Mouse (Mus musculus): Measurements from ENCODE around the gene Zglp1. TPM values are rescaled to one million over a fixed set of nuclear protein-coding genes. Genes with fewer than 3 reads are reported as not detected.

Zglp1 gene
- total and polyA plus RNA-seq, 2 experiments from 2014 or later, result not detected

GRCm38 (mm10) chr9:21083324-21083723 is 16.4 kb upstream of the Zglp1 start:
- H3K9me3 ChIP-seq (replicated peaks; ENCODE audit: control insufficient read depth, low read length), result no peaks in the 10 kb centered on the region
- no peak overlapping the region for H3K4me2 ChIP-seq (ENCODE audit: low read depth, low read length)
- no peak overlapping the region for H3K4me3 ChIP-seq (ENCODE audit: low read depth, low read length)
- no peak overlapping the region for H3K27ac ChIP-seq (ENCODE audit: low read depth)
- H3K27me3 ChIP-seq (ENCODE audit: control insufficient read depth, insufficient read depth, low read length), result no peaks in the 10 kb centered on the region
- ATAC-seq (ENCODE audit: insufficient read depth, low read depth), result 0 out of 2 replicates have a peak, but pooled peaks have one; percentile 5
- 28% methylated on average over 3 of the region's 3 CpGs for WGBS
- TF ChIP-seq CTCF (IDR thresholded peaks at IDR 0.05; ENCODE audit: low read depth) (no peak), EP300 (IDR thresholded peaks at IDR 0.05; ENCODE audit: low read depth) (no peak)
- peaks cover 91% of the 10 kb centered on the region for H3K36me3 ChIP-seq (replicated peaks; ENCODE audit: control insufficient read depth, insufficient read depth, low read length)
- H3K9ac ChIP-seq (replicated peaks; ENCODE audit: low read depth, low read length), result no peak overlapping the region
- peaks cover 8% of the 10 kb centered on the region for H3K4me1 ChIP-seq (ENCODE audit: control insufficient read depth, insufficient read depth)
- DNase-seq (ENCODE audit: low spot score), result no peak

- H3K9ac ChIP-seq (replicated peaks; ENCODE audit: low read depth, low read length), result no peak overlapping the region
- H3K36me3 ChIP-seq (replicated peaks; ENCODE audit: control insufficient read depth, insufficient read depth, low read length), result peaks cover 94% of the 10 kb centered on the region
- H3K27me3 ChIP-seq (ENCODE audit: control insufficient read depth, insufficient read depth, low read length), result no peaks in the 10 kb centered on the region
- DNase-seq (ENCODE audit: low spot score) (no peak), ATAC-seq (ENCODE audit: insufficient read depth, low read depth) (no peak)
- no peak overlapping the region for H3K27ac ChIP-seq (ENCODE audit: low read depth)
- H3K9me3 ChIP-seq (replicated peaks; ENCODE audit: control insufficient read depth, low read length), result no peaks in the 10 kb centered on the region
- TF ChIP-seq EP300 (IDR thresholded peaks at IDR 0.05; ENCODE audit: low read depth) (no peak), CTCF (IDR thresholded peaks at IDR 0.05; ENCODE audit: low read depth) (no peak)
- 64% methylated on average over 9 of the region's 9 CpGs for WGBS
- H3K4me3 ChIP-seq (ENCODE audit: low read depth, low read length), result no peak overlapping the region
- H3K4me1 ChIP-seq (ENCODE audit: control insufficient read depth, insufficient read depth), result peaks cover 8% of the 10 kb centered on the region
- H3K4me2 ChIP-seq (ENCODE audit: low read depth, low read length), result no peak overlapping the region
Measured at GRCm38 (mm10) chr9:21081127-21081526, 14.2 kb upstream of the Zglp1 start.

GRCm38 (mm10) chr9:21075625-21076024 is 8.7 kb upstream of the Zglp1 start:
- no peak overlapping the region for H3K4me3 ChIP-seq (ENCODE audit: low read depth, low read length)
- H3K36me3 ChIP-seq (replicated peaks; ENCODE audit: control insufficient read depth, insufficient read depth, low read length), result peaks cover 63% of the 10 kb centered on the region
- H3K9ac ChIP-seq (replicated peaks; ENCODE audit: low read depth, low read length), result no peak overlapping the region
- no peak for TF ChIP-seq CTCF (IDR thresholded peaks at IDR 0.05; ENCODE audit: low read depth)
- TF ChIP-seq EP300 (IDR thresholded peaks at IDR 0.05; ENCODE audit: low read depth), result no peak
- 89% methylated on average over 3 of the region's 3 CpGs for WGBS
- H3K27ac ChIP-seq (ENCODE audit: low read depth), result no peak overlapping the region
- H3K4me1 ChIP-seq (ENCODE audit: control insufficient read depth, insufficient read depth), result peaks cover 9% of the 10 kb centered on the region; the same call in 1 of the 2 replicates
- H3K27me3 ChIP-seq (ENCODE audit: control insufficient read depth, insufficient read depth, low read length), result no peaks in the 10 kb centered on the region
- DNase-seq (ENCODE audit: low spot score), result no peak
- H3K9me3 ChIP-seq (replicated peaks; ENCODE audit: control insufficient read depth, low read length), result no peaks in the 10 kb centered on the region
- H3K4me2 ChIP-seq (ENCODE audit: low read depth, low read length), result no peak overlapping the region
- no peak for ATAC-seq (ENCODE audit: insufficient read depth, low read depth)

GRCm38 (mm10) chr9:21074173-21074572 is 7.3 kb upstream of the Zglp1 start:
- 83% methylated on average over 1 of the region's 1 CpGs for WGBS
- no peak overlapping the region for H3K9ac ChIP-seq (replicated peaks; ENCODE audit: low read depth, low read length)
- no peaks in the 10 kb centered on the region for H3K27me3 ChIP-seq (ENCODE audit: control insufficient read depth, insufficient read depth, low read length)
- no peak for DNase-seq (ENCODE audit: low spot score)
- H3K27ac ChIP-seq (ENCODE audit: low read depth), result no peak overlapping the region
- H3K36me3 ChIP-seq (replicated peaks; ENCODE audit: control insufficient read depth, insufficient read depth, low read length), result peaks cover 48% of the 10 kb centered on the region
- peaks cover 9% of the 10 kb centered on the region; the same call in 1 of the 2 replicates for H3K4me1 ChIP-seq (ENCODE audit: control insufficient read depth, insufficient read depth)
- TF ChIP-seq CTCF (IDR thresholded peaks at IDR 0.05; ENCODE audit: low read depth) (no peak), EP300 (IDR thresholded peaks at IDR 0.05; ENCODE audit: low read depth) (no peak)
- no peak for ATAC-seq (ENCODE audit: insufficient read depth, low read depth)
- no peak overlapping the region for H3K4me3 ChIP-seq (ENCODE audit: low read depth, low read length)
- no peaks in the 10 kb centered on the region for H3K9me3 ChIP-seq (replicated peaks; ENCODE audit: control insufficient read depth, low read length)
- no peak overlapping the region for H3K4me2 ChIP-seq (ENCODE audit: low read depth, low read length)

GRCm38 (mm10) chr9:21073044-21073840 is 6.3 kb upstream of the Zglp1 start, which contains the start of the genes Gm49373 and Fdx1l:
TSS of gene Gm49373 (minus strand) at chr9:21073096.
TSS of gene Fdx1l (minus strand) at chr9:21073614.
- H3K36me3 ChIP-seq (replicated peaks; ENCODE audit: control insufficient read depth, insufficient read depth, low read length), result peaks cover 39% of the 10 kb centered on the region
- WGBS, result 2% methylated on average over 58 of the region's 58 CpGs

More at GRCm38 (mm10) chr9:21073044-21073840, 6.3 kb upstream of the Zglp1 start, which contains the start of the genes Gm49373 and Fdx1l:
- peak within 1 kb of the TSS; percentile 81 for H3K9ac ChIP-seq (replicated peaks; ENCODE audit: low read depth, low read length)
- H3K27me3 ChIP-seq (ENCODE audit: control insufficient read depth, insufficient read depth, low read length), result no peaks in the 10 kb centered on the region
- peak within 1 kb of the TSS; percentile 67 for H3K27ac ChIP-seq (ENCODE audit: low read depth)
- TF ChIP-seq EP300 (IDR thresholded peaks at IDR 0.05; ENCODE audit: low read depth) (peak; percentile 72; the same call in 1 of the 2 replicates), CTCF (IDR thresholded peaks at IDR 0.05; ENCODE audit: low read depth) (no peak)
- H3K4me1 ChIP-seq (ENCODE audit: control insufficient read depth, insufficient read depth), result peaks cover 9% of the 10 kb centered on the region; the same call in 1 of the 2 replicates
- H3K9me3 ChIP-seq (replicated peaks; ENCODE audit: control insufficient read depth, low read length), result no peaks in the 10 kb centered on the region
- ATAC-seq (ENCODE audit: insufficient read depth, low read depth) (peak; percentile 95), DNase-seq (ENCODE audit: low spot score) (peak; percentile 86)
- peak within 1 kb of the TSS; percentile 91 for H3K4me3 ChIP-seq (ENCODE audit: low read depth, low read length)
- H3K4me2 ChIP-seq (ENCODE audit: low read depth, low read length), result peak within 1 kb of the TSS; percentile 98
